Mouse (Mus musculus): ENCODE results near the gene Spaar. TPM values are rescaled to one million over a fixed set of nuclear protein-coding genes. Genes with fewer than 3 reads are reported as not detected.

Spaar gene
- polyA plus RNA-seq, 1 experiment, result 0.88 TPM

DNA sequence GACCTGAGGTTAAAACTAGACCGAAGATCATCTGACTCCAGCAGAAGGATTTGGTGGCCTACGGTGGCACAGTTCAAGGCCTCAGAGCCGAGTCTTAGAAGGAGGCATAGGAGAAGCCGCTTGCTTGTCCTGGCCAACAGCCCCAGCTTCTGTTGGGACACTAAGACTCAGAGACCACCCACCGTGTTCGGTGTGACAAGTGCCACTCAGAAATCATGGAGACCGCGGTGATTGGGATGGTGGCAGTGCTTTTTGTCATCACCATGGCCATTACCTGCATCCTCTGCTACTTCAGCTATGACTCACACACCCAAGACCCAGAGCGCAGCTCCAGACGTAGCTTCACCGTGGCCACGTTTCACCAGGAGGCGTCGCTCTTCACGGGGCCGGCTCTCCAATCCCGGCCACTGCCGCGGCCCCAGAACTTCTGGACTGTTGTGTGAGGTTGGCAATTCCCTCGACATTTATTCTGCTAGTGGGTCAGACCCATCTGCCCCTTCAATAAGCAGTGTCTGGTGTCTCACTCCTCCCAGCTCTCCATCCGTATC, 990 bp downstream of the Spaar start:
- 74% methylated on average over 21 of the region's 21 CpGs for WGBS
- H3K27ac ChIP-seq (ENCODE audit: insufficient read depth, low read length), result no peak overlapping the region
- TF ChIP-seq CTCF (IDR thresholded peaks at IDR 0.05; ENCODE audit: borderline replicate concordance, insufficient read depth, low read depth, low read length), result no peak
- no peak for TF ChIP-seq POLR2A (IDR thresholded peaks at IDR 0.05; ENCODE audit: borderline replicate concordance, insufficient read depth, low read length)
- no peaks in the 10 kb centered on the region for H3K4me1 ChIP-seq (ENCODE audit: control insufficient read depth, insufficient read depth, low read length)
- no peak for DNase-seq
- H3K27me3 ChIP-seq (ENCODE audit: control insufficient read depth, insufficient read depth, low read length), result no peaks in the 10 kb centered on the region
- no peak overlapping the region for H3K4me3 ChIP-seq (replicated peaks; ENCODE audit: insufficient read depth, low read depth, low read length)

GRCm38 (mm10) chr4:43732171-43732570, 2.3 kb downstream of the Spaar start:
- no peak for TF ChIP-seq CTCF (IDR thresholded peaks at IDR 0.05; ENCODE audit: borderline replicate concordance, insufficient read depth, low read depth, low read length)
- TF ChIP-seq POLR2A (IDR thresholded peaks at IDR 0.05; ENCODE audit: borderline replicate concordance, insufficient read depth, low read length), result no peak
- H3K4me3 ChIP-seq (replicated peaks; ENCODE audit: insufficient read depth, low read depth, low read length), result no peak overlapping the region
- 5% methylated on average over 1 of the region's 1 CpGs for WGBS
- H3K27ac ChIP-seq (ENCODE audit: insufficient read depth, low read length), result no peak overlapping the region
- no peaks in the 10 kb centered on the region for H3K27me3 ChIP-seq (ENCODE audit: control insufficient read depth, insufficient read depth, low read length)
- no peak for DNase-seq
- no peaks in the 10 kb centered on the region for H3K4me1 ChIP-seq (ENCODE audit: control insufficient read depth, insufficient read depth, low read length)

GRCm38 (mm10) chr4:43733186-43733585, 3.4 kb downstream of the Spaar start:
- 72% methylated on average over 5 of the region's 5 CpGs for WGBS
- DNase-seq, result no peak
- no peak overlapping the region for H3K4me3 ChIP-seq (replicated peaks; ENCODE audit: insufficient read depth, low read depth, low read length)

DNA sequence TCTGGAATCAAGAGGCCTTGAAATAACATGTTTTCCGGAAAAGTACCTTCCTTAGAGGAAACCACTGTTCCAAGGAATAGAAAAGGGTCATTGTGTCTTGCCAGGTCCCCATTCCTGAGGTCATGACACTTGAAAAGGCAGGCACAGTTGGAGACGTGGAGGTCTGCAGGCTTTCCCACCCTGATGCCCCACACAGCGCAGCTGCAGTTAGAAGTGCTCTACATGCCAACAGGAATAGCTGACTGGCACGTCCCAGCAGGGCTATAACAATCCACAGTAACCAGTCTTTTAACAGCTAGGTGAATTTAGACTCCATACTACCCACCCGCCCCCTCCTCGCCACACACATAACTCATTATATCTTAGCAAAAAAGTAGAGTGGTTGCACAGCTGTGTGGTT, 7.3 kb downstream of the Spaar start:
- WGBS, result 58% methylated on average over 6 of the region's 6 CpGs
- TF ChIP-seq CTCF (IDR thresholded peaks at IDR 0.05; ENCODE audit: borderline replicate concordance, insufficient read depth, low read depth, low read length), result no peak
- TF ChIP-seq POLR2A (IDR thresholded peaks at IDR 0.05; ENCODE audit: borderline replicate concordance, insufficient read depth, low read length), result no peak
- H3K4me1 ChIP-seq (ENCODE audit: control insufficient read depth, insufficient read depth, low read length), result no peaks in the 10 kb centered on the region
- H3K4me3 ChIP-seq (replicated peaks; ENCODE audit: insufficient read depth, low read depth, low read length), result no peak overlapping the region
- no peaks in the 10 kb centered on the region for H3K27me3 ChIP-seq (ENCODE audit: control insufficient read depth, insufficient read depth, low read length)
- H3K27ac ChIP-seq (ENCODE audit: insufficient read depth, low read length), result no peak overlapping the region
- no peak for DNase-seq

More at GRCm38 (mm10) chr4:43733186-43733585, 3.4 kb downstream of the Spaar start:
- TF ChIP-seq POLR2A (IDR thresholded peaks at IDR 0.05; ENCODE audit: borderline replicate concordance, insufficient read depth, low read length), result no peak
- H3K4me1 ChIP-seq (ENCODE audit: control insufficient read depth, insufficient read depth, low read length), result no peaks in the 10 kb centered on the region
- H3K27me3 ChIP-seq (ENCODE audit: control insufficient read depth, insufficient read depth, low read length), result no peaks in the 10 kb centered on the region
- H3K27ac ChIP-seq (ENCODE audit: insufficient read depth, low read length), result no peak overlapping the region

GRCm38 (mm10) chr4:43738989-43739674, 9.3 kb downstream of the Spaar start:
- no peak for TF ChIP-seq CTCF (IDR thresholded peaks at IDR 0.05; ENCODE audit: borderline replicate concordance, insufficient read depth, low read depth, low read length)
- no peak for TF ChIP-seq POLR2A (IDR thresholded peaks at IDR 0.05; ENCODE audit: borderline replicate concordance, insufficient read depth, low read length)
- no peak overlapping the region for H3K4me3 ChIP-seq (replicated peaks; ENCODE audit: insufficient read depth, low read depth, low read length)
- no peaks in the 10 kb centered on the region for H3K4me1 ChIP-seq (ENCODE audit: control insufficient read depth, insufficient read depth, low read length)
- WGBS, result 72% methylated on average over 8 of the region's 8 CpGs
- no peak for DNase-seq
- H3K27ac ChIP-seq (ENCODE audit: insufficient read depth, low read length), result no peak overlapping the region
- H3K27me3 ChIP-seq (ENCODE audit: control insufficient read depth, insufficient read depth, low read length), result no peaks in the 10 kb centered on the region

GRCm38 (mm10) chr4:43741526-43741925, 11.7 kb downstream of the Spaar start:
- WGBS, result 69% methylated on average over 5 of the region's 5 CpGs
- Histone ChIP-seq H3K27ac (ENCODE audit: insufficient read depth, low read length) (no peak overlapping the region), H3K4me3 (replicated peaks; ENCODE audit: insufficient read depth, low read depth, low read length) (no peak overlapping the region), H3K27me3 (ENCODE audit: control insufficient read depth, insufficient read depth, low read length) (no peaks in the 10 kb centered on the region), H3K4me1 (ENCODE audit: control insufficient read depth, insufficient read depth, low read length) (no peaks in the 10 kb centered on the region)
- DNase-seq, result no peak
- TF ChIP-seq CTCF (IDR thresholded peaks at IDR 0.05; ENCODE audit: borderline replicate concordance, insufficient read depth, low read depth, low read length) (no peak), POLR2A (IDR thresholded peaks at IDR 0.05; ENCODE audit: borderline replicate concordance, insufficient read depth, low read length) (no peak)

DNA sequence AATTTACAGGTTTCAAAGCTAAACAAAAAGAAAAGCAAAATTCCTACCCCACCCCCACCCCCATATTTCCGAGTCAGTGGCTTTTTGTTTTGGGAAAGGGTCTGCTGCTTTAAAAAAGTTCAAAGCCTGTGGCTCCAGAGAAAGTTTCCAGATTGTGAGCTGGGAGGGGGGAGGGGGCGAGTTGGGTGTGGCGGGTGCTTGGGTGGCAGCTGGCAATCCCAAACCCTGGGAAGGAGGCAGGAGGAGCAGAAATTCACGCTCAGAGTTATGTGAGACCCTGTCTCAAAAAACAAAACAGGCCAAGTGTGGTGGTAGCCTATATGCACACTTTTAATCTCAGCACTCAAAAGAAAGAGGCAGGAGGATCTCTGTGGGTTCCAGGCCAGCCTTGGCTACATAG, 12.8 kb downstream of the Spaar start:
- no peak for TF ChIP-seq CTCF (IDR thresholded peaks at IDR 0.05; ENCODE audit: borderline replicate concordance, insufficient read depth, low read depth, low read length)
- no peak for TF ChIP-seq POLR2A (IDR thresholded peaks at IDR 0.05; ENCODE audit: borderline replicate concordance, insufficient read depth, low read length)
- DNase-seq, result no peak
- 31% methylated on average over 4 of the region's 4 CpGs for WGBS
- no peak overlapping the region for H3K4me3 ChIP-seq (replicated peaks; ENCODE audit: insufficient read depth, low read depth, low read length)
- no peaks in the 10 kb centered on the region for H3K4me1 ChIP-seq (ENCODE audit: control insufficient read depth, insufficient read depth, low read length)
- H3K27ac ChIP-seq (ENCODE audit: insufficient read depth, low read length), result no peak overlapping the region
- H3K27me3 ChIP-seq (ENCODE audit: control insufficient read depth, insufficient read depth, low read length), result no peaks in the 10 kb centered on the region

GRCm38 (mm10) chr4:43743099-43743498, 13.3 kb downstream of the Spaar start:
- Histone ChIP-seq H3K27me3 (ENCODE audit: control insufficient read depth, insufficient read depth, low read length) (no peaks in the 10 kb centered on the region), H3K27ac (ENCODE audit: insufficient read depth, low read length) (no peak overlapping the region), H3K4me3 (replicated peaks; ENCODE audit: insufficient read depth, low read depth, low read length) (no peak overlapping the region), H3K4me1 (ENCODE audit: control insufficient read depth, insufficient read depth, low read length) (no peaks in the 10 kb centered on the region)
- no peak for DNase-seq
- no peak for TF ChIP-seq CTCF (IDR thresholded peaks at IDR 0.05; ENCODE audit: borderline replicate concordance, insufficient read depth, low read depth, low read length)
- TF ChIP-seq POLR2A (IDR thresholded peaks at IDR 0.05; ENCODE audit: borderline replicate concordance, insufficient read depth, low read length), result no peak
- 82% methylated on average over 1 of the region's 1 CpGs for WGBS
